In genomic region chr8:117115676-117116446, GRCm38 (mm10) we compare ENCODE assay signal across 9 mouse cellular contexts. TPM values are rescaled to one million over a fixed set of nuclear protein-coding genes. Genes with fewer than 3 reads are reported as not detected.
DNase-seq lines count a peak whose midpoint lies in the region; ATAC-seq lines count a peak whose summit lies in the region.
"Had no signal": no experiment of that assay in that cellular context is flagged by ENCODE, and none has a peak within 500 bp of the region (broad histone marks: within the 10 kb centered on the region; RNA-seq: fewer than 3 reads in every experiment).

No protein-coding gene starts in this region.

- no peaks in the 10 kb centered on the region for H3K36me3 ChIP-seq in midbrain, embryonic 11.5 days (ENCODE audit: control insufficient read depth, insufficient read depth, low read length)

- H3K4me1 ChIP-seq in midbrain, embryonic 11.5 days (ENCODE audit: control insufficient read depth, insufficient read depth, low read length), result no peaks in the 10 kb centered on the region

- 13% methylated on average over 13 of the region's 13 CpGs for WGBS in midbrain, embryonic 11.5 days

- ATAC-seq in midbrain, embryonic 11.5 days (ENCODE audit: low FRiP score), result no peak

- H3K27ac ChIP-seq in midbrain, embryonic 11.5 days (ENCODE audit: low read depth, low read length), result no peak overlapping the region

- H3K4me3 ChIP-seq in midbrain, embryonic 11.5 days (ENCODE audit: low read depth, low read length), result no peak overlapping the region

- no peaks in the 10 kb centered on the region for H3K9me3 ChIP-seq in midbrain, embryonic 11.5 days (ENCODE audit: control insufficient read depth, low read length)

- H3K4me2 ChIP-seq in midbrain, embryonic 11.5 days, result no peak overlapping the region

- no peak overlapping the region; the same call in 1 of the 2 replicates for H3K9ac ChIP-seq in midbrain, embryonic 11.5 days (ENCODE audit: low read length)

- peak; percentile 32 for DNase-seq in left cerebral cortex, postnatal 4 days
- DNase-seq in left cerebral cortex, postnatal 36 days (ENCODE audit: low spot score in 2 of 2), result no peak
- peak; percentile 35 to 54 for DNase-seq in cerebellum, postnatal 36 days
- DNase-seq in heart, postnatal 10 days, result peak; percentile 47 to 54
- DNase-seq in kidney, postnatal 4 days, result peak; percentile 46 to 62
- DNase-seq in midbrain, embryonic 11.5 days (ENCODE audit: low spot score, missing footprints), result peak; percentile 81
- DNase-seq in right cerebral cortex, postnatal 10 days (ENCODE audit: low spot score in 2 of 2), result no peak
- no peak for DNase-seq in frontal cortex, postnatal 14 days (ENCODE audit: low spot score in 2 of 2)

- no peaks in the 10 kb centered on the region for H3K27me3 ChIP-seq in midbrain, embryonic 11.5 days (ENCODE audit: control insufficient read depth, insufficient read depth, low read length)

- intact Hi-C loops in left cerebral cortex, postnatal 4 days (cut with DNase I), result no loop called here
- intact Hi-C loops in left cerebral cortex, postnatal 36 days (cut with DNase I), result no loop called here
- intact Hi-C loops in heart, postnatal 10 days (cut with DNase I), result no loop called here

RNA-seq across cellular contexts. Expression of gene Bco1, which starts 20.2 kb away (rescaled TPM):
- total RNA-seq in left cerebral cortex, postnatal 4 days (2021), result under 1 TPM in 1 of 2 experiments, not detected in 1; 0.22 TPM
- not detected for total RNA-seq in left cerebral cortex, postnatal 36 days (2021)
- total RNA-seq in heart, postnatal 10 days (2021), result under 1 TPM in 1 of 2 experiments, not detected in 1; 0.14 TPM
- polyA plus RNA-seq in midbrain, embryonic 11.5 days (2014; fragmentation: Nextera tagmentation; extraction: Ambion mirVana), result 0.18 and 0.28 TPM in 2 replicates

RNA-seq across cellular contexts. Expression of gene Pkd1l2, which starts 33.6 kb away (rescaled TPM):
- total RNA-seq in left cerebral cortex, postnatal 4 days (2021), result not detected
- under 1 TPM; 0.07 TPM for total RNA-seq in left cerebral cortex, postnatal 36 days (2021)
- under 1 TPM in 1 of 2 experiments, not detected in 1; 0.17 TPM for total RNA-seq in heart, postnatal 10 days (2021)
- not detected in 2 replicates for polyA plus RNA-seq in midbrain, embryonic 11.5 days (2014; fragmentation: Nextera tagmentation; extraction: Ambion mirVana)
- total RNA-seq: liver, adult 2 months had no signal
- polyA plus RNA-seq: liver, adult 2 months had no signal

RNA-seq across cellular contexts. Expression of gene Gan, which starts 42.1 kb away (rescaled TPM):
- 10 to 100 TPM; 30.6 to 34.4 TPM for total RNA-seq in left cerebral cortex, postnatal 4 days (2021)
- 10 to 100 TPM; 16.3 to 17.0 TPM for total RNA-seq in left cerebral cortex, postnatal 36 days (2021)
- total RNA-seq in heart, postnatal 10 days (2021), result 1 to 10 TPM; 6.4 to 7.3 TPM
- polyA plus RNA-seq in midbrain, embryonic 11.5 days (2014; fragmentation: Nextera tagmentation; extraction: Ambion mirVana), result 2.2 and 2.3 TPM in 2 replicates

Comparison
In these comparisons a context has a peak if more than half of its experiments do, and no peak if none do; other contexts are left out.
1. DNase-seq: peak in left cerebral cortex, postnatal 4 days (single experiment), cerebellum, postnatal 36 days (2 of 2), heart, postnatal 10 days (2 of 2), kidney, postnatal 4 days (2 of 2) and midbrain, embryonic 11.5 days (single experiment); none in left cerebral cortex, postnatal 36 days (0 of 2), right cerebral cortex, postnatal 10 days (0 of 2) and frontal cortex, postnatal 14 days (0 of 2).